Mouse (Mus musculus) erythroblast, embryonic 14.5 days (primary cell): ENCODE measurements around the gene Rhd.

ENCODE experiments used
- GATA1 ChIP-seq: IDR thresholded peaks from 2 replicates; pipeline ENCODE4 v1.6.1; 2012; ENCODE audit warnings: low read length, inconsistent platforms, mixed read lengths
- TAL1 ChIP-seq: IDR thresholded peaks from 3 replicates; pipeline ENCODE4 v1.6.1; 2012; ENCODE audit warnings: low read length, inconsistent platforms, mixed read lengths

GRCm38 (mm10) chr4:134867213-134867612 lies 2.9 kb downstream of the Rhd start:
- TF ChIP-seq GATA1 (no peak), TAL1 (no peak)
